Mouse (Mus musculus) intestine, embryonic 14.5 days (tissue): ENCODE results near the gene Dnah12. TPM values are rescaled to one million over a fixed set of nuclear protein-coding genes. Genes with fewer than 3 reads are reported as not detected.

Experiments
- ATAC-seq: fragments of 200-750 bp; cut with Nextera tagmentation; replicated peaks from 2 replicates; pipeline ENCODE4 v1.8.0; 2017; ENCODE audit warnings: low read depth, moderate number of reproducible peaks, moderate TSS enrichment, moderate library complexity; ENCODE audit not compliant: low FRiP score, low TSS enrichment
- DNase-seq: peaks from one replicate; pipeline ENCODE4 v3.0.0-alpha.2; 2018; ENCODE audit warnings: low spot score
- H3K27ac ChIP-seq: fragments of 300-500 bp; sonication (generic); 2 replicates; pipeline ENCODE4 v1.5.1; 2014; ENCODE audit warnings: low read depth, mild to moderate bottlenecking, control low read depth
- H3K27me3 ChIP-seq: fragments of 300-500 bp; sonication (generic); replicated peaks from 2 replicates; pipeline ENCODE4 v1.6.1; 2014; ENCODE audit warnings: low read length, control low read depth; ENCODE audit not compliant: control insufficient read depth, insufficient read depth
- H3K36me3 ChIP-seq: fragments of 300-500 bp; sonication (generic); 2 replicates; pipeline ENCODE4 v1.6.1; 2014; ENCODE audit warnings: low read length, control low read depth; ENCODE audit not compliant: control insufficient read depth, insufficient read depth
- H3K4me1 ChIP-seq: fragments of 300-500 bp; sonication (generic); replicated peaks from 2 replicates; pipeline ENCODE4 v1.6.1; 2014; ENCODE audit warnings: low read length, control low read depth, mixed read lengths; ENCODE audit not compliant: control insufficient read depth, insufficient read depth
- H3K4me2 ChIP-seq: fragments of 300-500 bp; sonication (generic); 2 replicates; pipeline ENCODE4 v1.6.1; 2014; ENCODE audit warnings: low read length
- H3K4me3 ChIP-seq: fragments of 300-500 bp; sonication (generic); 2 replicates; pipeline ENCODE4 v1.5.1; 2014; ENCODE audit warnings: low read depth, low read length, control low read depth, mixed read lengths
- H3K9ac ChIP-seq: fragments of 300-500 bp; sonication (generic); 2 replicates; pipeline ENCODE4 v1.6.1; 2014; ENCODE audit warnings: mild to moderate bottlenecking, low read length
- H3K9me3 ChIP-seq: fragments of 300-500 bp; sonication (generic); 2 replicates; pipeline ENCODE4 v1.6.1; 2016; ENCODE audit warnings: low read length, control low read depth; ENCODE audit not compliant: control insufficient read depth
- WGBS: fragments of 180-500 bp; shearing (Covaris S2); extraction: QIAGEN DNeasy Blood & Tissue Kit; methylation state at CpG from one replicate; pipeline ENCODE4 v1.1.7; 2014; 5-methylcytosine and 5-hydroxymethylcytosine counted together
- polyA plus RNA-seq: library from polyadenylated mRNA; unstranded; fragments of >200 nt; fragmentation: Nextera tagmentation; extraction: Ambion mirVana; gene quantifications from 2 replicates; pipeline ENCODE4 v1.2.1, GENCODE M21; 2014

Dnah12 gene
- polyA plus RNA-seq, 1 experiment from 2014 or later = 0.31 TPM

DNA sequence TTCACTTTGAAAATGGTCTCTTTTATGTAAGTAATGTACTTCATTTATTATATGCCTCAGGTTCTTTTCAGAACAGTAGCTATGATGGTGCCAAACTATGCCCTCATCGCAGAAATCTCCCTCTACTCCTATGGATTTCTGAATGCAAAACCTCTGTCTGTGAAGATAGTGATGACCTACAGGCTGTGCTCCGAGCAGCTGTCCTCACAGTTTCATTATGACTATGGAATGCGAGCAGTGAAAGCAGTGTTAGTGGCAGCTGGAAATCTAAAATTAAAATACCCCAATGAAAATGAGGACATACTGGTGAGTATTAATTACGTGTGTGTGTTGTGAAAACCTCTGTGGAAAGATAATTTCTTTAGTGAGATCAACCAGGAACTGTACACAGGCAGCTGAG is 80.5 kb downstream of the Dnah12 start:
- H3K27ac ChIP-seq = no peak overlapping the region
- no peak overlapping the region for H3K9ac ChIP-seq
- H3K4me1 ChIP-seq = no peaks in the 10 kb centered on the region
- ATAC-seq (no peak), DNase-seq (no peak)
- H3K4me3 ChIP-seq = no peak overlapping the region
- no peaks in the 10 kb centered on the region for H3K9me3 ChIP-seq
- WGBS = 80% methylated on average over 4 of the region's 4 CpGs
- H3K27me3 ChIP-seq = no peaks in the 10 kb centered on the region
- H3K36me3 ChIP-seq = no peaks in the 10 kb centered on the region
- H3K4me2 ChIP-seq = no peak overlapping the region

DNA sequence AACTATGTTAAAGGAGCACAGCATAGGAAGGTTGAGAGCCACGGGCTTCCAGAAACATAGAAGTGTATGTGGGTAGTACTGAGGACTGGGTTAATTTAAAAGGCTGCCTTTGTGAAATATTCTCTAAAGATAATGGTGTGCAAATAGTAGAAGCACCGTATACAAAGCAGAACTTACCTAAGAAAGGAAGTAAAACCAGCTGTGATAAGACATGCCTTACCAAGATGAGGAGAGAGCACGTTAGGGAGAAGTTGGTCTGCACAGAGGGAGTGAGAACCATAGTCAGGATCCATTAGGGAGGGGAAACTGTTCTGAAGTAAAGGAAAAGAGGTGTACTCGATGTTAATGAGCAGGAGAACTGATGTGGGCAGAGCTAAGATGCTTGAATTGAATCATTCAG is 90.7 kb downstream of the Dnah12 start:
- no peak for DNase-seq
- H3K4me2 ChIP-seq = no peak overlapping the region
- no peak overlapping the region for H3K9ac ChIP-seq
- no peaks in the 10 kb centered on the region for H3K36me3 ChIP-seq
- H3K27me3 ChIP-seq = no peaks in the 10 kb centered on the region
- no peak for ATAC-seq
- H3K9me3 ChIP-seq = no peaks in the 10 kb centered on the region
- WGBS = 63% methylated on average over 4 of the region's 4 CpGs
- no peak overlapping the region for H3K4me3 ChIP-seq
- H3K4me1 ChIP-seq = no peaks in the 10 kb centered on the region
- H3K27ac ChIP-seq = no peak overlapping the region

DNA sequence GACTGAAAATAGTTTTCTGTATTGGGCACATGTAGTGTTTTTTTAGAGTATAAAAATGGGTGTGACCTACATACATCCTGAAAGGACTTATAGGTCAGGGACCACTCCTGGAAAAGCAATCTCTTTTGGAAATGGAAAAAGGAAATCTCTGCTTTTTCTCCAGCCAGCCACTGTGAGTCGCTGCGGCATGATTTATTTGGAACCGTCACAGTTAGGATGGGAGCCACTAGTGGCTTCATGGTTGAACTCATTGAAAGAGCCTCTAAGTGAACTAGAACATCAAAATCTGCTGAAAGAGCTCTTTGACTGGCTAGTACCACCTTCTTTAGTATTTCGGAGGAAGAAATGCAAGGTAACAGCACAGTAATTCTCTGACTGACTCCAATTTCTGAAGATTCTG is 92.6 kb downstream of the Dnah12 start:
- no peak overlapping the region for H3K27ac ChIP-seq
- DNase-seq = no peak

DNA sequence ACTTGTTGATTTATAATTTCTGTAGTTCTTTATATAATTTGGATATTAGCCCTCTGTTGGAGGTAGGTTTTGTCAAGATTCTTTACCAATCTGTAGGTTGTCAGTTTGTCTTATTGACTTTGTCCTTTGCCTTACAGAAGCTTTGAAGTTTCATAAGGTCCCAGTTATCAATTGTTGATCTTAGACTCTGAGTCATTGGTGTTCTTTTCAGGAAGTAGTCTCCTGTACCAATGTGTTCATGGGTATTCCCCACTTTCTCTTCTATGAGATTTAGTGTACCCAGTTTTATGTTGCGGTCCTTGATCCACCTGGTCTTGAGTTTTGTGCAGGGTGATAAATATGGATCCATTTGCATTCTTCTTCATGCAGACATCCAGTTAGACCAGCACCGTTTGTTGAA is 101.4 kb downstream of the Dnah12 start:
- no peaks in the 10 kb centered on the region for H3K9me3 ChIP-seq
- ATAC-seq (no peak), DNase-seq (no peak)
- no peaks in the 10 kb centered on the region for H3K36me3 ChIP-seq
- H3K4me3 ChIP-seq = no peak overlapping the region
- no peak overlapping the region for H3K4me2 ChIP-seq
- no peak overlapping the region for H3K27ac ChIP-seq
- no peak overlapping the region for H3K9ac ChIP-seq
- H3K4me1 ChIP-seq = no peaks in the 10 kb centered on the region
- H3K27me3 ChIP-seq = no peaks in the 10 kb centered on the region
- WGBS = 85% methylated on average over 2 of the region's 2 CpGs

More for the DNA sequence above, 92.6 kb downstream of the Dnah12 start:
- H3K4me1 ChIP-seq = no peaks in the 10 kb centered on the region
- no peak overlapping the region for H3K4me3 ChIP-seq
- H3K36me3 ChIP-seq = no peaks in the 10 kb centered on the region
- H3K27me3 ChIP-seq = no peaks in the 10 kb centered on the region
- H3K9me3 ChIP-seq = no peaks in the 10 kb centered on the region
- no peak overlapping the region for H3K9ac ChIP-seq
- WGBS = 47% methylated on average over 4 of the region's 4 CpGs
- H3K4me2 ChIP-seq = no peak overlapping the region
- no peak for ATAC-seq

DNA sequence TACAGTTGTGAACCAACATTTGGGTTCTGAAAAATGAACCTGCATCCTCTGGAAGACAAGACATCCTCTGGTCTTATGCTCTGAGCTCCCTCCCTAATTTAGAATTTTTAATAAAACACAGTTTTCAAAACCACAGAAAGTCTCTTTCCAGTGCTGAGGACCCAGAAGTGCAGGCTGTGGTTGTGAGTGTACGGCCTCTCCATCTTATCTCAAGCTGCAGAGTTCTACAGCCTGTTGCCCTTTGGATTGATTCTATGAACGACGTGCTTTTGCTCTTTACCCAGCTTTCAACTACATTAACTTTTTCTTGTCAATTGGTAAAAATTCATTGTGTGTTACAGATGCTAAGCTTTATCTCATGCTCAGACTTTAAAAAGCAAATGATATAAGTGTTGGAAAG is 105.3 kb downstream of the Dnah12 start:
- Histone ChIP-seq H3K4me3 (no peak overlapping the region), H3K4me2 (no peak overlapping the region), H3K36me3 (no peaks in the 10 kb centered on the region), H3K27ac (no peak overlapping the region), H3K9ac (no peak overlapping the region), H3K4me1 (no peaks in the 10 kb centered on the region), H3K9me3 (no peaks in the 10 kb centered on the region), H3K27me3 (no peaks in the 10 kb centered on the region)
- ATAC-seq = no peak
- WGBS = 81% methylated on average over 3 of the region's 3 CpGs
- no peak for DNase-seq

DNA sequence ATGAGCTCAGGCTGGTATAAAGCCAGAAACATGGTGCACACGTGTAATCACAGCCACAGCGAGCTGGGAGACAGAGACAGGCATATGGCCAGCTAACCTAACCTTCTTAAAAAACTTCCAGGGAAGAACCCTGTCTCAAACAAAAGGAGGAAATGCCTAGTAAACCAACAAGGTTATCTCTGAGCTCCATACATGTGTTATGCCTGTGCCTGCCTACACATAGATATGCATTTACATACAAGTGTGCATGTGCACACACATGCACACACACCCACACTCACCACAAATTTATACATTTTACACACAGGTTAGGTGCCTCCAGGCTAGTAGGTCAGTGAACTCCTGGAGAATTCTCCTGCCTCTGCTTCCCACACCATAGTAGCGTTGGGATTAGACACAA is 106.2 kb downstream of the Dnah12 start:
- DNase-seq (no peak), ATAC-seq (no peak)
- 81% methylated on average over 3 of the region's 3 CpGs for WGBS
- no peak overlapping the region for H3K4me3 ChIP-seq
- no peaks in the 10 kb centered on the region for H3K4me1 ChIP-seq
- H3K4me2 ChIP-seq = no peak overlapping the region
- no peak overlapping the region for H3K27ac ChIP-seq
- no peaks in the 10 kb centered on the region for H3K27me3 ChIP-seq
- no peaks in the 10 kb centered on the region for H3K9me3 ChIP-seq
- no peak overlapping the region for H3K9ac ChIP-seq
- no peaks in the 10 kb centered on the region for H3K36me3 ChIP-seq

DNA sequence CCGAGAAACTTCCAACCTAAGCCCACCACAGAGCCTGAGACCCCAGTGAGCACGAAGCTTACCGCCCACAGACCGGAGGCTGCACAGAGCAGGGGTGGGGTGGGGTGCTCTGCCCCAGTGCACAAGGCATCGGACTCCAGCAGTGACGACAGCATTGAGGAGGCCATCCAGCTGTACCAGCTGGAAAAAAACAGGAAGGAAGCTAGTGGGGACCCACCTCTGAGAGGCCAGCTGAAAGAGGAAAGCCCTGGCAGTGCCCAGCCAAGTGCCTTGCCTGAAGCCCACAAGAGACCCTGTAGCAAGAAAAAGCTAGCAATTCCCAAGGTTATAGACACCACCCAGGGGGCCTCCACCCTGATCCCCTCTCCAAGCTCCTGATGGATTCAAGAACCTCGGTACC is 112.4 kb downstream of the Dnah12 start:
- H3K36me3 ChIP-seq = no peaks in the 10 kb centered on the region
- H3K4me3 ChIP-seq = no peak overlapping the region
- no peaks in the 10 kb centered on the region for H3K9me3 ChIP-seq
- H3K4me2 ChIP-seq = no peak overlapping the region
- ATAC-seq = no peak
- no peak overlapping the region for H3K9ac ChIP-seq
- WGBS = 68% methylated on average over 7 of the region's 7 CpGs
- DNase-seq = no peak
- no peak overlapping the region for H3K27ac ChIP-seq
- H3K4me1 ChIP-seq = no peaks in the 10 kb centered on the region
- no peaks in the 10 kb centered on the region for H3K27me3 ChIP-seq

DNA sequence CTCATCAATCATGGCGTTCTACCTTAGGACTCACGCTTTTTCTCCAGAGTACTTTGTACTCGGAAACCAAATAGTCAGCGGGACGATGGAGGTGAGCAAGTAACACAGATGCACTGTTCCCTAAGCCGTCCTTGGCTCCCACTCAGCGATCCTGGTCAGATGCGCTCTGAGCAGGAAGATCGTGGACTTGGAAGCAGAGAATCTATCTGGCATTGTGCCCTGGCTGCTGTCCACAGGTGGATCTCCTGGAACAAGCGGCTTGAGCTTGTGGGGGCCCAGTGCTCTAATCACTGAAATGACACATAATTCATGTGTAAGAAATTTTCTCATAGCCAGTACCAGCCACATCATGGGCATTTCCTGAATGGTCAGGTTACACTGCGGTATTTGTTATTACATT is 119.7 kb downstream of the Dnah12 start:
- Histone ChIP-seq H3K36me3 (no peaks in the 10 kb centered on the region), H3K27ac (no peak overlapping the region), H3K9me3 (0 out of 2 replicates have a peak, but pooled peaks cover 5% of the 10 kb centered on the region), H3K4me3 (no peak overlapping the region), H3K4me1 (no peaks in the 10 kb centered on the region), H3K9ac (no peak overlapping the region), H3K4me2 (no peak overlapping the region), H3K27me3 (no peaks in the 10 kb centered on the region)
- no peak for ATAC-seq
- DNase-seq = no peak
- WGBS = 80% methylated on average over 11 of the region's 11 CpGs

DNA sequence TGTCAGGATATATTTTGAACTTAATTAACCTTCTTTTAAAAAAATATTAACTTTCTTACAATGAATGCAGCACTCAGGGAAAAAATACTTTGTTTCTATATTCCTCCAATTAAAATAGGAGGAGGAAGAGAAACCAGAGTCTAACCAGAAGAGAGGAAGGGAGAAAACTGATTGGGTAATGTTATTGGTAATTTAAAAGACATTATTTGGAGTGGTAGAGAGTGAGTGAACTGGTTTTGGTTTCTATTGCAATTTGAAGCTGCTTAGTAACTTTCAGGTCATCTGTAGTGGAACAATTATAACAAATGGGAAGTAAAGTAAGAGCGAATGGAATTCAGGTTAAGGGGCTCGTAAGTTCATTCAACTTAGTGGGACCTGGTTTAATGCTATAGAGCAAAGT is 120.8 kb downstream of the Dnah12 start:
- Histone ChIP-seq H3K36me3 (no peaks in the 10 kb centered on the region), H3K27ac (no peak overlapping the region), H3K9ac (no peak overlapping the region), H3K27me3 (no peaks in the 10 kb centered on the region), H3K9me3 (0 out of 2 replicates have a peak, but pooled peaks cover 5% of the 10 kb centered on the region), H3K4me1 (no peaks in the 10 kb centered on the region), H3K4me3 (no peak overlapping the region), H3K4me2 (no peak overlapping the region)
- WGBS = 77% methylated on average over 2 of the region's 2 CpGs
- no peak for ATAC-seq
- no peak for DNase-seq
